Comparison of ENCODE assay signal across 30 mouse cellular contexts in the genomic region with DNA sequence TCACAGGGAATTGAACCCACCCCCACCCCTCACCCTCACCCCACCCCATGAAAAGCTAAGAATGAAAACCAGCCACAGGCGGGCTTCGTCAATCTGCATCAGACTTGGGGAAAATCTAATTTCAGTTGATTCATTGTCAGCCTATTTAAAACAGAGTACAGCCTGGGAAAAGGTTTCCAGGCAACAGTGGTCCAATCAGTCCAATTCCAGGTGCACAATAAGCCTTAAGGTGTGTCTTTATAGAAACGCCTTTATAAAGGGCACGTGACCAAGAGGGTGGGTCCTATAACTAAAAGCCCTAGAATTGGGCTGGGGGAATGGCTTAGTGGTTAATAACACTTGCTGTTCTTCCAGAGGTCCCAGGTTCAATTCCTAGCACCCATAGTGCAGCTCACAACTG. TPM values are rescaled to one million over a fixed set of nuclear protein-coding genes. Genes with fewer than 3 reads are reported as not detected.
"Had no signal": no experiment of that assay in that cellular context is flagged by ENCODE, and none has a peak within 500 bp of the region (broad histone marks: within the 10 kb centered on the region; RNA-seq: fewer than 3 reads in every experiment).

No protein-coding gene starts in this region.

- DNase-seq: kidney, adult 18-20 months; kidney, adult 9 months; kidney, postnatal 10 days; kidney, postnatal 36 days; layer of hippocampus, postnatal 36 days; liver, embryonic 13.5 days; lung, embryonic 14.5 days; lung, postnatal 10 days; lung, postnatal 36 days; thymus, adult 2 months; thymus, postnatal 14 days; thymus, postnatal 4 days had no signal

- H3K9ac ChIP-seq: liver, embryonic 13.5 days; lung, embryonic 14.5 days; midbrain, embryonic 13.5 days had no signal

- ATAC-seq: midbrain, embryonic 13.5 days; midbrain, embryonic 16.5 days had no signal

- H3K4me3 ChIP-seq: left cerebral cortex, adult 2 months; liver, embryonic 13.5 days; megakaryocyte, embryonic 14.5 days; midbrain, embryonic 10.5 days; midbrain, embryonic 13.5 days had no signal

- H3K36me3 ChIP-seq: liver, embryonic 13.5 days; midbrain, embryonic 10.5 days; midbrain, embryonic 13.5 days had no signal

- H3K9me3 ChIP-seq: liver, embryonic 13.5 days; midbrain, embryonic 10.5 days; midbrain, embryonic 13.5 days had no signal

- H3K27me3 ChIP-seq: midbrain, embryonic 13.5 days had no signal

- H3K27ac ChIP-seq: left cerebral cortex, adult 2 months; liver, embryonic 13.5 days; midbrain, embryonic 10.5 days; midbrain, embryonic 13.5 days had no signal

- H3K4me2 ChIP-seq: liver, embryonic 13.5 days; lung, embryonic 14.5 days; midbrain, embryonic 13.5 days had no signal

RNA-seq across cellular contexts. Expression of gene Ccdc113, which starts 1.7 kb away (rescaled TPM):
- total RNA-seq: liver, adult 2 months; monocyte, adult 5-6 weeks had no signal
- polyA plus RNA-seq: limb, embryonic 11.5 days; liver, adult 2 months; liver, embryonic 13.5 days; liver, embryonic 16.5 days; small intestine, adult 2 months; spleen, adult 2 months had no signal

RNA-seq across cellular contexts. Expression of gene Prss54, which starts 43.9 kb away (rescaled TPM):
- total RNA-seq: layer of hippocampus, adult 8-10 months; layer of hippocampus, postnatal 10 days; layer of hippocampus, postnatal 36 days; left cerebral cortex, postnatal 10 days; liver, adult 2 months; monocyte, adult 5-6 weeks had no signal
- polyA plus RNA-seq: limb, embryonic 11.5 days; limb, embryonic 14.5 days; liver, adult 2 months; liver, embryonic 13.5 days; liver, embryonic 16.5 days; lung, embryonic 14.5 days; midbrain, embryonic 10.5 days; midbrain, embryonic 13.5 days; midbrain, embryonic 16.5 days; neural tube, embryonic 11.5 days; neural tube, embryonic 14.5 days; small intestine, adult 2 months; spleen, adult 2 months; stomach, embryonic 16.5 days had no signal
